Mouse (Mus musculus) stomach, embryonic 15.5 days (tissue): ENCODE results near the gene Nfia. TPM values are rescaled to one million over a fixed set of nuclear protein-coding genes. Genes with fewer than 3 reads are reported as not detected.

Experiments
- ATAC-seq: fragments of 200-750 bp; cut with Nextera tagmentation; 2 replicates; pipeline ENCODE4 v1.8.0; 2017; ENCODE audit warnings: low read depth, moderate number of reproducible peaks, moderate TSS enrichment; ENCODE audit not compliant: insufficient read depth, low FRiP score
- H3K27ac ChIP-seq: fragments of 300-500 bp; sonication (generic); 2 replicates; pipeline ENCODE4 v1.5.1; 2015; ENCODE audit warnings: mild to moderate bottlenecking, inconsistent platforms
- H3K27me3 ChIP-seq: fragments of 300-500 bp; sonication (generic); replicated peaks from 2 replicates; pipeline ENCODE4 v1.6.1; 2015; ENCODE audit warnings: inconsistent platforms
- H3K36me3 ChIP-seq: fragments of 300-500 bp; sonication (generic); 2 replicates; pipeline ENCODE4 v1.6.1; 2015; ENCODE audit warnings: inconsistent platforms
- H3K4me1 ChIP-seq: fragments of 300-500 bp; sonication (generic); 2 replicates; pipeline ENCODE4 v1.6.1; 2015; ENCODE audit warnings: inconsistent platforms
- H3K4me2 ChIP-seq: fragments of 300-500 bp; sonication (generic); 2 replicates; pipeline ENCODE4 v1.6.1; 2015; ENCODE audit warnings: mild to moderate bottlenecking, inconsistent platforms
- H3K4me3 ChIP-seq: fragments of 300-500 bp; sonication (generic); replicated peaks from 2 replicates; pipeline ENCODE4 v1.5.1; 2015; ENCODE audit warnings: inconsistent platforms
- H3K9ac ChIP-seq: fragments of 300-500 bp; sonication (generic); 2 replicates; pipeline ENCODE4 v1.6.1; 2015; ENCODE audit warnings: inconsistent platforms
- H3K9me3 ChIP-seq: fragments of 300-500 bp; sonication (generic); 2 replicates; pipeline ENCODE4 v1.6.1; 2016; ENCODE audit warnings: inconsistent platforms
- WGBS: fragments of 180-500 bp; shearing (Covaris S2); methylation state at CpG from one replicate; pipeline ENCODE4 v1.1.7; 2015; 5-methylcytosine and 5-hydroxymethylcytosine counted together
- polyA plus RNA-seq: library from polyadenylated mRNA; unstranded; fragments of >200 nt; fragmentation: Nextera tagmentation; extraction: Ambion mirVana; gene quantifications from 2 replicates; pipeline ENCODE4 v1.2.1, GENCODE M21; 2015

Gene Nfia
- polyA plus RNA-seq, 1 experiment from 2014 or later: 45.5 TPM

- H3K9me3 ChIP-seq: no peaks in the 10 kb centered on the region
- ATAC-seq: no peak
- no peaks in the 10 kb centered on the region for H3K36me3 ChIP-seq
- H3K27ac ChIP-seq: 0 out of 2 replicates have a peak overlapping the region, but pooled peaks have one; percentile 4
- 0 out of 2 replicates have a peak, but pooled peaks cover 8% of the 10 kb centered on the region for H3K4me1 ChIP-seq
- no peak overlapping the region for H3K4me3 ChIP-seq
- WGBS: 81% methylated on average over 3 of the region's 3 CpGs
- no peaks in the 10 kb centered on the region for H3K27me3 ChIP-seq
- no peak overlapping the region for H3K9ac ChIP-seq
- no peak overlapping the region for H3K4me2 ChIP-seq
These were observed 78.5 kb downstream of the Nfia start for GRCm38 (mm10) chr4:97850991-97851390.

DNA sequence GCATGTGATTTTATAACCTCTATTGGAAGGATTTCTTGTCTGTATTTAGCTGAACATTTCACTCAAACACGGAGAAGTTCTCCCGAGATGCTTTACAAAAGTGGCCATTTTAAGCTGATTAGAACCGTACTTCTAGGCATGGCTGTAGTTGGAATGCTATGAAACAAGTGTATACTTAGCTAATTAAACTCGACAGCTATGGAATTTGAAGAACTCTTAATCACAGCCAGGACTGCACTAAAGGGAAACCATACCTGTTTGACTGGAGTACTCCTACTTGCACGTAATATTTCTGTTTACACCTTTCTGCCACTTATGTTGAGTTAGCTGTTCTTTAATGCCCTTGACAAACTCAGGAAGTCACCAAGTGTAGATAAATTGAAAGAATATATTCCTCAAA is 79.2 kb downstream of the Nfia start:
- Histone ChIP-seq H3K4me2 (no peak overlapping the region), H3K9me3 (no peaks in the 10 kb centered on the region), H3K4me1 (0 out of 2 replicates have a peak, but pooled peaks cover 8% of the 10 kb centered on the region), H3K27me3 (no peaks in the 10 kb centered on the region), H3K36me3 (no peaks in the 10 kb centered on the region), H3K27ac (no peak overlapping the region), H3K9ac (no peak overlapping the region), H3K4me3 (no peak overlapping the region)
- ATAC-seq: no peak
- WGBS: 59% methylated on average over 5 of the region's 5 CpGs

DNA sequence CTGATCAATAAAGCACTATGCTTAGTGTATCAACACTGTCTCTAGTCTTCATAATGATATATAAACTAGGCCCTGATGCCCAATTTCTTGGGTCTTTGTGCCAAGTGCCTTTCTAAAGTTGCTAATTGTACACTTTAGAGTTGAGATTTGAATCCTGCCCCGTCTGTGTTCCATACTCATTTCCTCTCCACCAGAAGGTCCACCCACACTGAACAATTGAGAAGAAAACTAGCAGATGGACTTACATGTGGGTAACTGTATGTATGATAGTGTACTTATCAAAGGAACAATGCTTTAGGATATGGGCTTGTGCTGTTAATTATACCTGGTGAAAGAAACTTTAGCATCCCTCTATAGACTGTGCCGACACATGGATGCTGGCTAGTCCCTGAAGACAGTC is 80.1 kb downstream of the Nfia start:
- no peak overlapping the region for H3K27ac ChIP-seq
- H3K9ac ChIP-seq: no peak overlapping the region
- no peaks in the 10 kb centered on the region for H3K36me3 ChIP-seq
- H3K27me3 ChIP-seq: no peaks in the 10 kb centered on the region
- H3K4me3 ChIP-seq: no peak overlapping the region
- 88% methylated on average over 2 of the region's 2 CpGs for WGBS
- H3K9me3 ChIP-seq: no peaks in the 10 kb centered on the region
- H3K4me2 ChIP-seq: no peak overlapping the region
- no peak for ATAC-seq
- 0 out of 2 replicates have a peak, but pooled peaks cover 8% of the 10 kb centered on the region for H3K4me1 ChIP-seq

- H3K4me1 ChIP-seq: 0 out of 2 replicates have a peak, but pooled peaks cover 6% of the 10 kb centered on the region
- 59% methylated on average over 4 of the region's 4 CpGs for WGBS
- no peak overlapping the region for H3K4me2 ChIP-seq
- no peaks in the 10 kb centered on the region for H3K9me3 ChIP-seq
- H3K27ac ChIP-seq: no peak overlapping the region
- H3K9ac ChIP-seq: no peak overlapping the region
- no peaks in the 10 kb centered on the region for H3K27me3 ChIP-seq
- no peak overlapping the region for H3K4me3 ChIP-seq
- ATAC-seq: no peak
- H3K36me3 ChIP-seq: no peaks in the 10 kb centered on the region
These were observed 82.2 kb downstream of the Nfia start for GRCm38 (mm10) chr4:97854779-97855178.

DNA sequence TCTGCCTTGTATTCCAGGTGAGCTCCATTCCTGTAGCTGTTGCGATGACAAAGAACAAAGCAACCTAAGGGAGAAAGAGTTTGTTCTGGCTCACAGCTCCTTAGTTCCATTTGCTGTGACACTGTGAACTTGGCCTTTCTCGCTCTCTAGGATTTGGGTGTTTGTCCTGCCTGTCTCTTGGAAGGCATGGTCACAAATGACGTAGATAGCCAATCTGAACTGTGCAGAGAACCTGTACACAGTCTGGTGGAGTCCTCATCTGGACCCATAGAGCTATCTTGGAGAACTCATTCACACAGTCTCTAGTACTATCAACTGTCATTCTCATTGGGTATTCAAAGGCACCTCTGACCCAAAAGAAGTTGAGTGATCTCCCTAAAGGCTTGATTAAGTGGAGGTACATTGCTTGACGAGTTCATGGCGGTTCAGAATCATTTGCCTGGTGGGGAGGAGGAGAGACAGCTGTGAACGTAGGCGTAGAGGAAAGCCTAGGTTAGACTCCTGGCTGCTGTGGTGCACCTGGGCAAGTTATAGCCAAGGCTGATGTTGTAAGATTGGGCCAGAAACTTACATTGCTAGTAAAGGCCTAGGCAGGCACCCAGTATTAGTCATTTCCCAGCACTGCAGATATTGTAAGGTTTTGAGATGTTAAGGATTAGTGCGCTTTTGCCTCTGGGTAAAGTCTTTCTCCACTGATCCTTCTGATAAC is 83.3 kb downstream of the Nfia start:
- H3K4me3 ChIP-seq: no peak overlapping the region
- no peaks in the 10 kb centered on the region for H3K9me3 ChIP-seq
- no peak overlapping the region for H3K9ac ChIP-seq
- no peaks in the 10 kb centered on the region for H3K27me3 ChIP-seq
- no peaks in the 10 kb centered on the region for H3K36me3 ChIP-seq
- WGBS: 93% methylated on average over 8 of the region's 8 CpGs
- H3K4me1 ChIP-seq: 0 out of 2 replicates have a peak, but pooled peaks cover 6% of the 10 kb centered on the region
- no peak overlapping the region for H3K27ac ChIP-seq
- ATAC-seq: no peak
- no peak overlapping the region for H3K4me2 ChIP-seq

DNA sequence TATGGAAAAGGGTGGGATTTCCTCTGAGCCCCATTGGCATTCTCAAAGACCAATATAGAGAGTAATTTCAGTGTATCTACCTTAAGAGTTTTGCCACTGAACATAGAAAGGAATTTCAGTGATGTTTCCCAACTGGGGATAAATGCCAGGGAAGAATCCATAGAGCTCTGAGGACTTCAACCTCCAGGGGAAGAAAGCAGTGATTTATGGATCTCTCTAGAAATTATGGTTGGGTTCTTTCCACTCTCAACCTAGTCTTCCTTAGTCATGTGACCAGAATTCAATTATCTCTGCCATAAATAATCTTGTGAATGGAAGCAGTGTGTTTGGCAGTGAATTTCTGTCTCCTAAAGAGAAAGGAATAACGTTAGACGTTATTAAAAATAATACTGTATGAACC is 85.0 kb downstream of the Nfia start:
- ATAC-seq: no peak
- Histone ChIP-seq H3K4me2 (no peak overlapping the region), H3K9ac (no peak overlapping the region), H3K9me3 (no peaks in the 10 kb centered on the region), H3K36me3 (no peaks in the 10 kb centered on the region), H3K4me3 (no peak overlapping the region), H3K4me1 (0 out of 2 replicates have a peak, but pooled peaks cover 6% of the 10 kb centered on the region), H3K27me3 (no peaks in the 10 kb centered on the region), H3K27ac (no peak overlapping the region)
- 56% methylated on average over 2 of the region's 2 CpGs for WGBS

- ATAC-seq: no peak
- H3K36me3 ChIP-seq: no peaks in the 10 kb centered on the region
- H3K4me3 ChIP-seq: no peak overlapping the region
- H3K27ac ChIP-seq: 0 out of 2 replicates have a peak overlapping the region, but pooled peaks have one; percentile 16
- no peaks in the 10 kb centered on the region for H3K27me3 ChIP-seq
- H3K4me2 ChIP-seq: no peak overlapping the region
- H3K9ac ChIP-seq: no peak overlapping the region
- no peaks in the 10 kb centered on the region for H3K9me3 ChIP-seq
- 53% methylated on average over 4 of the region's 4 CpGs for WGBS
- 0 out of 2 replicates have a peak, but pooled peaks cover 6% of the 10 kb centered on the region for H3K4me1 ChIP-seq
These were observed 86.9 kb downstream of the Nfia start for GRCm38 (mm10) chr4:97859431-97859830.

DNA sequence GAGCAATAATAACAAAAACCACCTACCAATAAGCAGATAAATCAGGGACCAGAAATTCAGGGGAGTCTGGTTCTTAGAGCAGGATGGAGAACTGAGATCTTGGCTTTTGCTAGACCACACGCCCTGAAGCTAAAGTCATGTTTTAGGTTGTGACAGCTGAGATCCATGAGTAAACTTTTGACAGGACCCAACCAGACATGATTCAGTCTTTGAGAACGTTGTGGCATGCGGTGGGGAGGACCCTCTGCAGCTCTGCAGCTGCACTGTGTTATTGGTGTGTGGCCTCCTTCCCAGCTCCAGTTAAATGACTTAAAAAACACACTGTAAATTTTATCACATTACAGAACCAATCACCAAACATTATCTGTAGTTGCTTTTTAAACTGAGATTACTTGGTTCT is 87.8 kb downstream of the Nfia start:
- Histone ChIP-seq H3K4me1 (0 out of 2 replicates have a peak, but pooled peaks cover 4% of the 10 kb centered on the region), H3K27me3 (no peaks in the 10 kb centered on the region), H3K9ac (no peak overlapping the region), H3K27ac (no peak overlapping the region), H3K36me3 (no peaks in the 10 kb centered on the region), H3K4me3 (no peak overlapping the region), H3K4me2 (no peak overlapping the region), H3K9me3 (no peaks in the 10 kb centered on the region)
- WGBS: 26% methylated on average over 3 of the region's 3 CpGs
- ATAC-seq: peak; percentile 39; the same call in 1 of the 2 replicates

- no peaks in the 10 kb centered on the region for H3K4me1 ChIP-seq
- no peak overlapping the region for H3K27ac ChIP-seq
- ATAC-seq: no peak
- 81% methylated on average over 8 of the region's 8 CpGs for WGBS
- H3K4me3 ChIP-seq: no peak overlapping the region
- H3K9ac ChIP-seq: no peak overlapping the region
- H3K9me3 ChIP-seq: no peaks in the 10 kb centered on the region
- no peaks in the 10 kb centered on the region for H3K36me3 ChIP-seq
- no peaks in the 10 kb centered on the region for H3K27me3 ChIP-seq
- H3K4me2 ChIP-seq: no peak overlapping the region
These were observed 88.3 kb downstream of the Nfia start for GRCm38 (mm10) chr4:97860791-97861344.

DNA sequence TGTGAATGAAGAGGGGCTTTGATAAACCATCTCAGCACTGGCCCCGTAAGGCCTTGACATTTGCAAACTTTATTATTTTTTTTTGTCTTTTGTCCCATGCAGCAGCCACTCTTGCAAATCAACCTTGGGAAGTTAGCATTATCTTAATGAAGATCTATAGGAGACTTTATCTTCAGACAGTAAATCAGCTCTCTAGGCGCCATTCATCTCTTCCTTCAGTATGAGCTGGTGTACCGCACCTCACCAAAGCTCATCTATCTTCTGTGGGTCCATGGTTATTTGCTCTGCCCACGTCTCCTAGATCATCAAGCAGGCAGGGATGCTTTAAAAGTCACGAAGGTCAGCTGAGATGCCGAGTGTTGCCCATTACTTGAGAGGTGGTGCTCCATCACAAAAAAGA is 89.8 kb downstream of the Nfia start:
- H3K4me1 ChIP-seq: no peaks in the 10 kb centered on the region
- H3K36me3 ChIP-seq: no peaks in the 10 kb centered on the region
- H3K9ac ChIP-seq: no peak overlapping the region
- H3K4me2 ChIP-seq: no peak overlapping the region
- no peak for ATAC-seq
- 76% methylated on average over 6 of the region's 6 CpGs for WGBS
- H3K27me3 ChIP-seq: no peaks in the 10 kb centered on the region
- H3K27ac ChIP-seq: no peak overlapping the region
- no peaks in the 10 kb centered on the region for H3K9me3 ChIP-seq
- no peak overlapping the region for H3K4me3 ChIP-seq

GRCm38 (mm10) chr4:97864276-97864675 is 91.7 kb downstream of the Nfia start:
- Histone ChIP-seq H3K4me2 (no peak overlapping the region), H3K36me3 (no peaks in the 10 kb centered on the region), H3K4me1 (peaks cover 14% of the 10 kb centered on the region), H3K9me3 (no peaks in the 10 kb centered on the region), H3K27me3 (no peaks in the 10 kb centered on the region), H3K9ac (no peak overlapping the region), H3K27ac (no peak overlapping the region), H3K4me3 (no peak overlapping the region)
- ATAC-seq: no peak
- WGBS: 88% methylated on average over 2 of the region's 2 CpGs

- Histone ChIP-seq H3K27ac (no peak overlapping the region), H3K4me2 (no peak overlapping the region), H3K4me1 (peaks cover 16% of the 10 kb centered on the region), H3K4me3 (no peak overlapping the region), H3K9me3 (no peaks in the 10 kb centered on the region), H3K27me3 (no peaks in the 10 kb centered on the region), H3K9ac (no peak overlapping the region), H3K36me3 (no peaks in the 10 kb centered on the region)
- WGBS: 86% methylated on average over 3 of the region's 3 CpGs
- no peak for ATAC-seq
These were observed 92.9 kb downstream of the Nfia start for GRCm38 (mm10) chr4:97865410-97865953.
